Mouse (Mus musculus) liver, embryonic 15.5 days (tissue): ENCODE measurements around the gene Tspear. TPM values are rescaled to one million over a fixed set of nuclear protein-coding genes. Genes with fewer than 3 reads are reported as not detected.
"Not testable (repeated sequence)": the region's sequence is repeated elsewhere in the genome, so short reads cannot be mapped to it uniquely, and the experiment has no call there.

Experiments
- ATAC-seq: fragments of 200-750 bp; cut with Nextera tagmentation; 2 replicates; pipeline ENCODE4 v1.8.0; 2017; ENCODE audit warnings: moderate number of reproducible peaks, mild to moderate bottlenecking, moderate library complexity; ENCODE audit not compliant: insufficient read depth
- H3K27ac ChIP-seq: fragments of 300-500 bp; sonication (generic); replicated peaks from 2 replicates; pipeline ENCODE4 v1.5.1; 2015; ENCODE audit warnings: mild to moderate bottlenecking, inconsistent platforms
- H3K27me3 ChIP-seq: fragments of 300-500 bp; sonication (generic); 2 replicates; pipeline ENCODE4 v1.6.1; 2015; ENCODE audit warnings: mild to moderate bottlenecking, inconsistent platforms
- H3K36me3 ChIP-seq: fragments of 300-500 bp; sonication (generic); replicated peaks from 2 replicates; pipeline ENCODE4 v1.6.1; 2015; ENCODE audit warnings: moderate library complexity, mild to moderate bottlenecking, inconsistent platforms
- H3K4me1 ChIP-seq: fragments of 300-500 bp; sonication (generic); replicated peaks from 2 replicates; pipeline ENCODE4 v1.6.1; 2015; ENCODE audit warnings: inconsistent platforms
- H3K4me2 ChIP-seq: fragments of 300-500 bp; sonication (generic); 2 replicates; pipeline ENCODE4 v1.6.1; 2015; ENCODE audit warnings: moderate library complexity, mild to moderate bottlenecking, inconsistent platforms
- H3K4me3 ChIP-seq: fragments of 300-500 bp; sonication (generic); replicated peaks from 2 replicates; pipeline ENCODE4 v1.5.1; 2015; ENCODE audit warnings: mild to moderate bottlenecking, inconsistent platforms
- H3K9ac ChIP-seq: fragments of 300-500 bp; sonication (generic); 2 replicates; pipeline ENCODE4 v1.6.1; 2015; ENCODE audit warnings: moderate library complexity, mild to moderate bottlenecking, inconsistent platforms
- H3K9me3 ChIP-seq: fragments of 300-500 bp; sonication (generic); replicated peaks from 2 replicates; pipeline ENCODE4 v1.6.1; 2016; ENCODE audit warnings: inconsistent platforms
- WGBS: fragments of 180-500 bp; shearing (Covaris S2); methylation state at CpG from one replicate; pipeline ENCODE4 v1.1.7; 2015; ENCODE audit warnings: mixed read lengths; ENCODE audit not compliant: insufficient replicate concordance; 5-methylcytosine and 5-hydroxymethylcytosine counted together
- polyA plus RNA-seq: library from polyadenylated mRNA; unstranded; fragments of >200 nt; fragmentation: Nextera tagmentation; extraction: Ambion mirVana; gene quantifications from 2 replicates; pipeline ENCODE4 v1.2.1, GENCODE M21; 2015

Tspear gene
- polyA plus RNA-seq, 1 experiment from 2014 or later: not detected

DNA sequence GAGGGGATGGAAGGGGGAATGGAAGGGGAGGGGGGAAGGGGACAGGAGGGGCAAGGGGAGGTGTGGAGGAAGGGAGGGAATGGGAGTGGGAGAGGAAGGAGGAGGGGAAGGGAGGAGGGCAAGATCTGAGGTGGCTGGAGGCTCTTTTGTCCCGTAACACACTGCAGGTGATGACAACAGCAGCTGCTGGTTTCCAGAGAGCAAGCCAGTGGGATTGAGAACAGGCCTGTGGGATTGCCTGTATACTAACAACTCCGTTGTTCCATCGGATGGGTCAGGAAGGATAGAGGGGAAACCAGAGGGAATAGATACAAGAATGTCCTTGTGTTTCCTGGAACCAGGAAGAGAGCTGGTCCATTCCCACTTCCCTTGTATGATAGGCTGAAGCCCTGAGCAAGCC, 111.3 kb downstream of the Tspear start:
- H3K36me3 ChIP-seq: no peaks in the 10 kb centered on the region
- H3K4me1 ChIP-seq: no peaks in the 10 kb centered on the region
- no peak overlapping the region for H3K9ac ChIP-seq
- H3K9me3 ChIP-seq: no peaks in the 10 kb centered on the region
- no peak overlapping the region for H3K27ac ChIP-seq
- no peak overlapping the region for H3K4me2 ChIP-seq
- no peaks in the 10 kb centered on the region for H3K27me3 ChIP-seq
- no peak overlapping the region for H3K4me3 ChIP-seq
- WGBS: 33% methylated on average over 3 of the region's 3 CpGs
- ATAC-seq: no peak

DNA sequence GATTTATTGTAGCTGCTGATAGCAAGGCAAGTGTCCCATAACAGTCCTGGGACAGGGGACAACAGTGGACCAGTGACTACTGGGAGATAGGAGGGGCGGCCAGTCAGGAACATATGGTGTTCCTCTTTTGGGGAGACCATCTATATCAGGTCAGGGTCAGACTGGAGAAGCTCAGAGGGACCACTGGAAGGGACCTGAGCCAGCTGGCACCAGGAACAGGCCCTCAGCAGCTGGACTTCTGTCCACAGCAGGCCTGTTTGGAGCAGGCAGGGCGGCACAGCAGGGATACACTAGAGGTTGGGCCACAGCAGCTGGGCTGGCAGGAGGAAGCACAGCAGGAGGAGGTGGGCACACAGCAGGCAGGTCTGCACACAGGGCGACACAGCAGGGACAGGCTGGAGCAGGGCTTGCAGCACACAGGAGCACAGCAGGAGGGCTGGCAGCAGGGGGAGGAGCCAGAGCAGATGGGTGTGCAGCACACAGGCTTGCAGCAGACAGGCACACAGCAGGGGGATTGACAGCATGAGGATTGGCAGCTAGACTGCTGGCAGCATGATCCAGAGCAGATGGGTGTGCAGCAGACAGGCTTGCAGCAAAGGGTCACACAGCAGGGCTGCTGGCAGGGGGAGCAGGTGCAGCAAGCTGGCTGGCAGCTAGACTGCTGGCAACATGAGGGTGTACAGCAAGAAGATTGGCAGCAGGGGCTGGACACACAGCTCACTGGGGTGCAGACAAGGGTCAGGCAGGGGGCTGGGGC, 112.0 kb downstream of the Tspear start:
- H3K4me2 ChIP-seq, H3K27me3 ChIP-seq, H3K4me1 ChIP-seq, H3K9ac ChIP-seq, H3K9me3 ChIP-seq, H3K27ac ChIP-seq, H3K36me3 ChIP-seq, ATAC-seq, H3K4me3 ChIP-seq: not testable (repeated sequence)
- 43% methylated on average over 3 of the region's 3 CpGs for WGBS

DNA sequence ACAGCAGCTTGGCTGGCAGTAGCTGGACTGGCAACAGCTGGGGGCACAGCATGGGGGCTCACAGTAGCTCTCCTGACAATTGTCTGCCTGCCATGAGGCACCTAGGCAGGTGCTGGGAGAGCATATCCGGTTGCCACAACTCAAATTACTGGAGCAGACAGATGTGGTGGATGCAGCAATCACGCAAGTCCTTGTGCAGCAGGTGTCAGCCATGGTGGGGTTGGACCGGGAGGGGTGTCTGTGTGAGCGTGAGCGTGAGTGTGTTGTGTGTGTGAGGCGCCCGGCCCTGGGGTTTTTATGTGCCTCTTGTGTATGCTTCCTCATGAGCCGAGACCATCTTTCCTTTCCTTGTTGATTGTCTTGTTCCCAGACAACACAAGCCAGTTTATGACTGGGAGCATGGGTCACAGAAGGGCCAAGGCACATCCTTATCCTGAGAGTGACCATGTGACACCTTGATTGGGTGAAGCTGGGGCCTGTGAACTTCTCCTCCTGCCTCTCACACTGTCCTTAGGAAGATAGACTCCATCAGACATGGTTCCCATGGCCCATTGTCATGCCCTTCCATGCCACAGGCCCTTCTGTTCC, 112.6 kb downstream of the Tspear start, which contains the start of gene Gm19668:
Gene Gm19668 (minus strand): TSS at position 213 of the 588 bp plus-strand sequence.
- Histone ChIP-seq H3K4me2 (no peak within 1 kb of the TSS), H3K36me3 (no peaks in the 10 kb centered on the region), H3K27me3 (no peaks in the 10 kb centered on the region), H3K27ac (no peak within 1 kb of the TSS), H3K9ac (no peak within 1 kb of the TSS), H3K4me1 (no peaks in the 10 kb centered on the region), H3K9me3 (no peaks in the 10 kb centered on the region), H3K4me3 (no peak within 1 kb of the TSS)
- ATAC-seq: no peak
- 41% methylated on average over 8 of the region's 8 CpGs for WGBS

DNA sequence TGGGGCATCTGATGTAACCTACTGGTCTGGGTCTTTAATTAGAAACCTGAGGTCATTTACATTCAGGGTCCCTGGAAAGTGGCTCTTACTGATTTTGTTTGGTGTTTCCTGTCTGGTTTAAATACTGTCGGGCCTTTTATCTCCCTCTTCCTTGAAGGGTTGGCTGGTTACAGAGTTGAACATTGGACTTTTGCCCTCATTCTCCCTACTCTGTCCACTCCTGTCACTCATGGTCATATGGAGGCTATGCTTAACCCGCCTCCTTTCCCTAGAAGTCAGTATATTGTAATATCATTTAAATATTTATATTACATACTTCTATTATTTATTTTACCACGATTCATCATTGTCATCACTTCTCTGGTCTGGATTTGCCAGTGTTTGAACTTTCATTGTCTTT, 117.7 kb downstream of the Tspear start:
- 34% methylated on average over 3 of the region's 3 CpGs for WGBS
- no peaks in the 10 kb centered on the region for H3K4me1 ChIP-seq

DNA sequence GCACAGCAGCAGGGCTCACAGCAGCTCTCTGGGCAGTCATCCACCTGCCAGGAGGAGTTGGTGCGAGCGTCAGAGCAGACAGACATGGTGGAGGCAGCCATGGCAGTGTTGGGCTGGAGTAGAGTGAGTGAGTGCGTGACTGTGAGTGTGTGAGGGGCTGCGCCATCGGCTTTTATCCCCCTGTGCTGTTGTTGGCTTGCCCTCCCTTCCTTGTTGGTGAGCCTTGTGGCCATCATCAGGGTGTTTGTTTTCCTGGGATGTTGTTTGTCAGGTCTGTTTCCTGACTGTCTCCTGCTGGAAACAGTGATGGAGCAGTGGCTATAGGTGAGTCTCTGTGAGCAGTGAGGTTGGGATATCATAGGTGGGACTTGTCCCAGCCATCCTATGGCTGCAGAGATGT, 125.4 kb downstream of the Tspear start, which contains the start of gene Gm9507:
Gene Gm9507 (minus strand): TSS at position 101 of the 400 bp plus-strand sequence.
- H3K4me1 ChIP-seq: no peaks in the 10 kb centered on the region
- no peak within 1 kb of the TSS for H3K4me2 ChIP-seq
- 51% methylated on average over 5 of the region's 5 CpGs for WGBS

More for the DNA sequence above, 117.7 kb downstream of the Tspear start:
- no peak overlapping the region for H3K9ac ChIP-seq
- no peak for ATAC-seq
- H3K9me3 ChIP-seq: no peaks in the 10 kb centered on the region
- H3K4me2 ChIP-seq: no peak overlapping the region
- no peaks in the 10 kb centered on the region for H3K27me3 ChIP-seq
- H3K27ac ChIP-seq: no peak overlapping the region
- H3K4me3 ChIP-seq: no peak overlapping the region
- H3K36me3 ChIP-seq: no peaks in the 10 kb centered on the region

DNA sequence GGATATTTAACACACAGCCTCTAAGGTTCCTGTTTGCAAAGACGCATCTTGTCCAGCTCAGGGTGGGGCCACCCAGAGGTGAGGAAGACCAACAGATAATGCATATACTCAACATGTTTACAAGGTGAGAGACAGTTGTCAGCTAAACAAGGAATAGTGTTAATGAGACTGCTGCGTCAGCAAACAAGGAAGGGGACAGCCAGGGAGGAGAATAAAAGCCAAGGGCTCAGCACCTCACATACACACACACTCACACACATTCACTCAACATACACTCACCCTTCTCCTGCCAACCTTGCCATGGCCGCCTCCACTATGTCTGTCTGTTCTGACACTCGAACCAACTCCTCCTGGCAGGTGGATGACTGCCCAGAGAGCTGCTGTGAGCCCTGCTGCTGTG, 128.0 kb downstream of the Tspear start, which contains the start of gene Gm2696:
Gene Gm2696 (plus strand): TSS at position 301 of the 400 bp plus-strand sequence.
- no peak within 1 kb of the TSS for H3K4me3 ChIP-seq

More for the DNA sequence above, 125.4 kb downstream of the Tspear start, which contains the start of gene Gm9507:
- H3K27me3 ChIP-seq: no peaks in the 10 kb centered on the region
- no peak within 1 kb of the TSS for H3K27ac ChIP-seq
- no peaks in the 10 kb centered on the region for H3K9me3 ChIP-seq
- ATAC-seq: no peak
- no peak within 1 kb of the TSS for H3K4me3 ChIP-seq
- H3K36me3 ChIP-seq: no peaks in the 10 kb centered on the region
- H3K9ac ChIP-seq: no peak within 1 kb of the TSS

DNA sequence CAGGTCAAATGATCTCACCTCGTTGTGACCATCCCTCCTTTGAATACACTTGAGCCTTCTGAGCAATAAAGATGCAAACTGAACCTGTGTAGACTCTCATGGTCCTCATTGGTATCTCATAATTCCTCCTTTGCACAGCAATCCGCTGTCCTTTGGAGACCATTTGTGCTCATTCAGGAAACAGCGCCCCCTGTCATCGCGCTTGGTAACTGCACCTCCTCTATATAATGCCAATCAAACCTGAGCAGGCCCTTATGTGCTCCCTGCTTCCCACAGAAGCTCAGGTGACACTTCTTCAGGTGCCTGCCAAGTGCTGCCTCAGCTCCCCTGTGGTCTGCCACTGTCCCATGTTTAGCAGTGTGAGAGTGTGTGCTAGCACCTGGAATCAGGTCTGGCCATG, 129.1 kb downstream of the Tspear start:
- H3K27ac ChIP-seq: no peak overlapping the region
- H3K9me3 ChIP-seq: no peaks in the 10 kb centered on the region
- H3K9ac ChIP-seq: no peak overlapping the region
- no peak overlapping the region for H3K4me2 ChIP-seq
- no peaks in the 10 kb centered on the region for H3K4me1 ChIP-seq
- H3K36me3 ChIP-seq: no peaks in the 10 kb centered on the region
- no peak overlapping the region for H3K4me3 ChIP-seq
- 25% methylated on average over 5 of the region's 5 CpGs for WGBS
- no peaks in the 10 kb centered on the region for H3K27me3 ChIP-seq
- ATAC-seq: no peak

More for the DNA sequence above, 128.0 kb downstream of the Tspear start, which contains the start of gene Gm2696:
- 39% methylated on average over 4 of the region's 4 CpGs for WGBS
- H3K27me3 ChIP-seq: no peaks in the 10 kb centered on the region
- H3K36me3 ChIP-seq: no peaks in the 10 kb centered on the region
- H3K27ac ChIP-seq: no peak within 1 kb of the TSS
- no peak within 1 kb of the TSS for H3K4me2 ChIP-seq
- H3K4me1 ChIP-seq: no peaks in the 10 kb centered on the region
- H3K9ac ChIP-seq: no peak within 1 kb of the TSS
- no peaks in the 10 kb centered on the region for H3K9me3 ChIP-seq
- no peak for ATAC-seq

DNA sequence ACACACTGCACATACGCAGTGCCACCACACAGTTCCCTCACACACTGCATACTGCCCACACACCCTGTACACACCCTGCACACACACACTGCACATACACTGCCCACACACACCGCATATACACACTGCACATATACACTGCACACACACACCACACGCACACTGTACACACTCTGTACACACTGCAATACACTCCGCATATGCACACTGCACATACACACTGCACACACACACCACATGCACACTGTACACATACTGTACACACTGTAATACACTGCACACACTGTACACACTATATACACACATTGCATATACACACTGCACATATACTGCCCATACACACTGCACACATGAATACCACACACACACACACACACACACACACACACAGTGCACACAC, 132.2 kb downstream of the Tspear start:
- Histone ChIP-seq H3K27ac (no peak overlapping the region), H3K4me3 (no peak overlapping the region), H3K36me3 (no peaks in the 10 kb centered on the region), H3K9me3 (no peaks in the 10 kb centered on the region), H3K4me2 (no peak overlapping the region), H3K27me3 (no peaks in the 10 kb centered on the region), H3K9ac (no peak overlapping the region), H3K4me1 (no peaks in the 10 kb centered on the region)
- ATAC-seq: no peak
- WGBS: 80% methylated on average over 4 of the region's 4 CpGs

DNA sequence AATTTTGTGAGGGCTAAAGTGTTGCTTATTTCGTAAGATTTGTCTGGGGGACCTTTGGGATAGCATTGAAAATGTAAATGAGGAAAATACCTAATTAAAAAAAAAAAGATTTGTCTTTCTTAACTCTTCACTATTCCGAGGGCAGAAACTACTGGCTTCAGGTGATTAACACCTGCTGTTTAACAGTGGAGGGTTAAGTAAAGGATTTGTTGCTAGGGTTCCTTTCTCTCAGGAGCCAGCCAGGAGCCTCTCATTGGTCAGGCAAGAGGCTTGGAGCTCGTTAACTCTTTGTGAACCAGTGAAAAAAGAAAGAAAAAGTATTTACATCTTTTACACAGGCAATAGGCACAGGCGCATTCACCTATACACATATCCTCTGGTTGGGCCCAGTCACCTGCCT, 132.8 kb downstream of the Tspear start:
- no peak overlapping the region for H3K27ac ChIP-seq

DNA sequence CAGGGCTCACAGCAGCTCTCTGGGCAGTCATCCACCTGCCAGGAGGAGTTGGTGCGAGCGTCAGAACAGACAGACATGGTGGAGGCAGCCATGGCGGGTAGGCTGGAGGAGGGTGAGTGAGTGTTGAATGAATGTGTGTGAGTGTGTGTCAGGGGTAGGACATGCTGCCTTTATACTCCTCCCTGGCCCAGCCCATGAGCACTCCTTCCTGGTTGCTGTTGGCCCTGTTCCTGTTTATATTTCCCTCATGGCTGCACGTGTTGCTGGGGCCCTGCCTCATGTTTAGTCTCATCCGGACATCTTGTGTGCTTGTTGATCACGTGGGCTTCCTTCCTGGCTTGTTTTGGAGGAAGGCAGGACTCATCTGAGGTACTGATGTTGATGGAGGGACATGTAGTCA, 140.6 kb downstream of the Tspear start, which contains the start of gene Krtap10-4:
Gene Krtap10-4 (minus strand): TSS at position 145 of the 400 bp plus-strand sequence.
- H3K4me2 ChIP-seq: no peak within 1 kb of the TSS
- H3K36me3 ChIP-seq: no peaks in the 10 kb centered on the region
- no peak within 1 kb of the TSS for H3K27ac ChIP-seq
- no peaks in the 10 kb centered on the region for H3K27me3 ChIP-seq
- whole genome bisulfite sequencing: 39% methylated on average over 6 of the region's 6 CpGs
- no peak for ATAC-seq
- no peak within 1 kb of the TSS for H3K9ac ChIP-seq
- H3K4me3 ChIP-seq: no peak within 1 kb of the TSS
- H3K9me3 ChIP-seq: no peaks in the 10 kb centered on the region
- H3K4me1 ChIP-seq: no peaks in the 10 kb centered on the region

More for the DNA sequence above, 132.8 kb downstream of the Tspear start:
- no peaks in the 10 kb centered on the region for H3K9me3 ChIP-seq
- H3K27me3 ChIP-seq: no peaks in the 10 kb centered on the region
- H3K4me2 ChIP-seq: no peak overlapping the region
- no peak for ATAC-seq
- H3K36me3 ChIP-seq: no peaks in the 10 kb centered on the region
- WGBS: 46% methylated on average over 4 of the region's 4 CpGs
- H3K4me3 ChIP-seq: no peak overlapping the region
- no peak overlapping the region for H3K9ac ChIP-seq
- H3K4me1 ChIP-seq: no peaks in the 10 kb centered on the region

DNA sequence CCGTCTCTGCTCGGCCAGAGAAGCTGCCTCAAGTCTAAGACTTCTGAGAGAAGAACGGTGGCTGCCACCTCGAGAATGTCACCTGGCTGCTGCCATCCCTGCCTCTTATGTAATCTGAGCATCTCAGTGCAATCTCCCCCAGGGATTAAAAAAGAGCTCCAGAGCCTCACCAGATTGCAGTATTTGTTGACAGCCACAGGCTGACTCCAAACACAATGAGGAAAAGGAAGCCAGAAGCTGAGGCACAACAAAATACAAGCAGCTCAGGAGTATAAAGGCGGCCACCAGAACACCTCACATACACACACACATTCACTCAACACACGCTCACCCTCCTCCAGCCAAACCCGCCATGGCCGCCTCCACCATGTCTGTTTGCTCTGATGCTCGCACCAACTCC, 149.3 kb downstream of the Tspear start, which contains the start of gene Krtap10-10:
Gene Krtap10-10 (plus strand): TSS at position 301 of the 400 bp plus-strand sequence.
- Histone ChIP-seq H3K9ac (no peak within 1 kb of the TSS), H3K4me2 (no peak within 1 kb of the TSS), H3K4me1 (no peaks in the 10 kb centered on the region), H3K4me3 (no peak within 1 kb of the TSS), H3K27me3 (no peaks in the 10 kb centered on the region), H3K36me3 (no peaks in the 10 kb centered on the region), H3K27ac (no peak within 1 kb of the TSS), H3K9me3 (no peaks in the 10 kb centered on the region)
- WGBS: 53% methylated on average over 9 of the region's 9 CpGs
- ATAC-seq: no peak
